Mouse (Mus musculus) C2C12 (cell line): Measurements from ENCODE around the gene Sned1.

Experiments
- CTCF ChIP-seq: IDR thresholded peaks from one replicate; pipeline ENCODE4 v1.5.1; 2011; ENCODE audit not compliant: control insufficient read depth, insufficient read depth, insufficient read length
- FOSL1 ChIP-seq: IDR thresholded peaks from one replicate; pipeline ENCODE4 v1.8.0; 2011; ENCODE audit warnings: mild to moderate bottlenecking, low read length; ENCODE audit not compliant: poor library complexity, insufficient read depth, severe bottlenecking
- MAX ChIP-seq: IDR thresholded peaks from one replicate; pipeline ENCODE4 v1.6.1; 2011; ENCODE audit warnings: mild to moderate bottlenecking, control low read depth
- MYOD1 ChIP-seq: IDR thresholded peaks from one replicate; pipeline ENCODE4 v1.6.1; 2011; ENCODE audit warnings: low read depth; ENCODE audit not compliant: control insufficient read depth, insufficient read length
- USF1 ChIP-seq: IDR thresholded peaks from one replicate; pipeline ENCODE4 v1.6.1; 2011; ENCODE audit warnings: low read depth, mild to moderate bottlenecking, control low read depth, moderate library complexity

DNA sequence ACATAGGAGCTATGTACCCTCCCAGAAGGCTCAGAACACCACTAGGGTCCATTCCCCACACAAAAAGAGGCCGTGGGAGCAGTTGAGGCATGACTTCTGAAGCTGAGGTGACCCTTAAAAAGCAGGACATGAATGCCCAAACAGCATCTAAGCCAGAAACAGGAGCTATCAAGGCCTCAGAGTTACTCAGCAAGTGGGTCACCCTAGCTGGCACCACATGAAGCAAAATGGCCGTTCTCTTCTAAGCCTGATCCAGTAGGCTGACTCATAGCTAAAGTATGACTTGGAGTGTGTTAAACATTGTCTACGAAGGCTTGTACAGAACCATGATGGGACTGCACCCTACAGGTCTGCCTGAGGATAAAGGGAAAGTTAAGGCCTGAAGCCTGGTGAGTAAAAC, 90.8 kb downstream of the Sned1 start:
- TF ChIP-seq CTCF: no peak
- TF ChIP-seq MAX: no peak
- TF ChIP-seq FOSL1: no peak
- no peak for TF ChIP-seq MYOD1
- TF ChIP-seq USF1: no peak
